Mouse (Mus musculus): ENCODE results near the gene Angptl8.

- TF ChIP-seq CTCF (IDR thresholded peaks at IDR 0.05; ENCODE audit: control insufficient read depth, insufficient read depth, insufficient replicate concordance, low read depth, low read length): no peak
- TF ChIP-seq POLR2A (IDR thresholded peaks at IDR 0.05; ENCODE audit: control insufficient read depth, low read depth, low read length): no peak
These were observed 24.3 kb downstream of the Angptl8 start for GRCm38 (mm10) chr9:21859606-21860005.
